Mouse (Mus musculus) midbrain, postnatal 0 days (tissue): ENCODE data around the gene Col18a1. TPM values are rescaled to one million over a fixed set of nuclear protein-coding genes. Genes with fewer than 3 reads are reported as not detected.

Source experiments
- ATAC-seq: fragments of 200-750 bp; cut with Nextera tagmentation; 2 replicates; pipeline ENCODE4 v1.8.0; 2017; ENCODE audit warnings: moderate number of reproducible peaks, mild to moderate bottlenecking, moderate TSS enrichment, moderate library complexity; ENCODE audit not compliant: low FRiP score
- DNase-seq: peaks from one replicate; pipeline ENCODE4 v3.0.0-alpha.2; 2015; ENCODE audit warnings: low spot score
- H3K27ac ChIP-seq: fragments of 300-500 bp; sonication (generic); 2 replicates; pipeline ENCODE4 v1.5.1; 2014; ENCODE audit warnings: low read depth, mild to moderate bottlenecking, low read length, mixed read lengths
- H3K27me3 ChIP-seq: fragments of 300-500 bp; sonication (generic); 2 replicates; pipeline ENCODE4 v1.6.1; 2014; ENCODE audit warnings: low read length, control low read depth, mixed read lengths; ENCODE audit not compliant: insufficient read depth
- H3K36me3 ChIP-seq: fragments of 300-500 bp; sonication (generic); 2 replicates; pipeline ENCODE4 v1.6.1; 2014; ENCODE audit warnings: low read length, control low read depth, mixed read lengths; ENCODE audit not compliant: insufficient read depth
- H3K4me1 ChIP-seq: fragments of 300-500 bp; sonication (generic); 2 replicates; pipeline ENCODE4 v1.6.1; 2014; ENCODE audit warnings: mild to moderate bottlenecking, control low read depth, antibody characterized with exemption, low read length, mixed read lengths; ENCODE audit not compliant: insufficient read depth
- H3K4me2 ChIP-seq: fragments of 300-500 bp; sonication (generic); 2 replicates; pipeline ENCODE4 v1.6.1; 2014; ENCODE audit warnings: low read depth, mild to moderate bottlenecking, low read length, mixed read lengths; ENCODE audit not compliant: poor library complexity, severe bottlenecking
- H3K4me3 ChIP-seq: fragments of 300-500 bp; sonication (generic); 2 replicates; pipeline ENCODE4 v1.5.1; 2014; ENCODE audit warnings: low read depth, mild to moderate bottlenecking, low read length, moderate library complexity
- H3K9ac ChIP-seq: fragments of 300-500 bp; sonication (generic); replicated peaks from 2 replicates; pipeline ENCODE4 v1.6.1; 2014; ENCODE audit warnings: mild to moderate bottlenecking, low read length, moderate library complexity, mixed read lengths; ENCODE audit not compliant: poor library complexity, severe bottlenecking
- H3K9me3 ChIP-seq: fragments of 300-500 bp; sonication (generic); 2 replicates; pipeline ENCODE4 v1.6.1; 2016; ENCODE audit warnings: low read length, control low read depth
- CTCF ChIP-seq: IDR thresholded peaks from 2 replicates; pipeline ENCODE4 v1.5.1; 2016; ENCODE audit warnings: antibody characterized with exemption, mild to moderate bottlenecking
- WGBS: fragments of 180-500 bp; shearing (Covaris S2); extraction: QIAGEN DNeasy Blood & Tissue Kit; methylation state at CpG from one replicate; pipeline ENCODE4 v1.1.7; 2014; 5-methylcytosine and 5-hydroxymethylcytosine counted together
- polyA plus RNA-seq: library from polyadenylated mRNA; unstranded; fragments of >200 nt; fragmentation: Nextera tagmentation; extraction: Ambion mirVana; gene quantifications from 2 replicates; pipeline ENCODE4 v1.2.1, GENCODE M21; 2015
- total RNA-seq: library from RNA; depleted of rRNA; stranded (reverse); fragments of >200 nt; gene quantifications from 2 replicates; pipeline ENCODE4 v1.2.3, GENCODE M21; 2014

Gene Col18a1
- total and polyA plus RNA-seq, 2 experiments from 2014 or later: 15.4 to 30.3 TPM

DNA sequence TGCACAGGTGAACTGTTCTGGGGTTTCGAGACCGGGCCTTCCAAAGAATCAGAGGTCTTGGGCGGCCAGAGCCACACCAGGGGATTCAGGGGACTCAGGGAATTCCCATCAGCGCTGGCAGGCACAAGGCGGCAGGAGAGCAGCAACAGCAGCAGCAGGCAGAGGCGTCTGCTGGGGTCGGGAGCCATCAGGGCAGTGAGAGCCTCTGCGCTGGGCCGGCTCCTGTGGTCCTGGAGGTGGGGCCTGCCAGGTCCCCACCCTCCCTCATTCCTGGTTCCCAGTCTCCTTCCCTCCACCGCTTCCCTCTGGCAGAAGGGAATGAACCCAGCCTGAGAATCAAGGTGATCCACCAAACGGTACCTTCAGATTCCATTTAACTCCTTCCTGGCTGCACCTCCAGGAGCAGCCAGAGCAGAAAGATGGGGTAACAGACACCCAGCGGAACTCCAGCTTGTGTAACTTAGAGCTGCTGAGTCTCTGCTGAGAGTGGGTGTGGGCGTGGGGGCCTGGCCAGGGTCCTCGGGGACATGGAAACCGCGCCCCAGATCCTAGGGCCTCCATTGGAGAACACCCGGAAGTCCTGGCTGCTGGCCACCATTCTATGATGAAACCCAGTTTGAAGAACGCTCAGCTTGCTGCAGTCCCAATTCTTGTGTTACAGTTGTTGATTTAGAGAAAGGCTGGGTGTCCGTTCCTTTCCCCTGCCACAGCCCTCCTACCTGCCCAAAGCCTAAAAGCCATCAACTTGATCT lies 52.7 kb downstream of the Col18a1 start:
- Histone ChIP-seq H3K36me3 (no peaks in the 10 kb centered on the region), H3K4me2 (no peak overlapping the region), H3K4me3 (no peak overlapping the region), H3K9me3 (no peaks in the 10 kb centered on the region), H3K27me3 (no peaks in the 10 kb centered on the region), H3K27ac (no peak overlapping the region), H3K4me1 (no peaks in the 10 kb centered on the region), H3K9ac (no peak overlapping the region)
- no peak for ATAC-seq
- DNase-seq: no peak
- 69% methylated on average over 19 of the region's 19 CpGs for WGBS
- no peak for TF ChIP-seq CTCF

DNA sequence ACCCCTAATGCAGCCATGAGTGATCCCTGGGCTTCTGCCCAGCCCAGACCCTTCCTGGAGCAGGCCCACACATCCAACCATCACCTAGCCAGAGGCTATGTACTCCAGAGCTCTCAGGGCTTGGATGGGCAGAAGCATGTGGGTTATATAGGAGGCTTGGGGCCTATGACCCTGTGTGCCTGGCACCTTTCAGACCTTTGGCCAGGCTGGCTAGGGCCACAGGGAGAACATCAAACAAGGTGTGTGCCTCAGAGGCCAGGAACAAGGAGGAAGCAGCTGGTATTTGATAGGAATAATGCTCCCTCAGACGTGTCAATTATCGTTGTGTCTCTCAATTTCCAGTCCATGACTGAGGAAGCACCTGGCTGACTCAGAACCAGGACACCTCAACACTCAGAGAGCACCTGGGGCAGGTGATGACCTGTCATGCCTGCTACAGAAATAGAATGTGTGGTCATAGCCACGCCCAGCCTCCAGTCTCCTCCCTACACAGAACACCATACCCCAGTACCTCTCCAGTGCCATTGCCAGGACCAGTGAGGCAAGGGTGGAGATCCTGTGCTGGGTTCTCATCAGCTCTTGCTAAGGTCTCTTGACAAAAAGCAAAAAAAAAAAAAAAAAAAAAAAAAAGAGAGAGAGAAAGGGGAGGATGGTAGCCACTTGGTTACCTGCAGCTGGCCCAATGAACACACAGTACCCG lies 54.6 kb downstream of the Col18a1 start:
- TF ChIP-seq CTCF: no peak
- Histone ChIP-seq H3K4me2 (no peak overlapping the region), H3K36me3 (no peaks in the 10 kb centered on the region), H3K4me1 (no peaks in the 10 kb centered on the region), H3K4me3 (no peak overlapping the region), H3K9ac (no peak overlapping the region), H3K27ac (no peak overlapping the region), H3K9me3 (no peaks in the 10 kb centered on the region), H3K27me3 (no peaks in the 10 kb centered on the region)
- 93% methylated on average over 4 of the region's 4 CpGs for WGBS
- ATAC-seq (no peak), DNase-seq (no peak)

DNA sequence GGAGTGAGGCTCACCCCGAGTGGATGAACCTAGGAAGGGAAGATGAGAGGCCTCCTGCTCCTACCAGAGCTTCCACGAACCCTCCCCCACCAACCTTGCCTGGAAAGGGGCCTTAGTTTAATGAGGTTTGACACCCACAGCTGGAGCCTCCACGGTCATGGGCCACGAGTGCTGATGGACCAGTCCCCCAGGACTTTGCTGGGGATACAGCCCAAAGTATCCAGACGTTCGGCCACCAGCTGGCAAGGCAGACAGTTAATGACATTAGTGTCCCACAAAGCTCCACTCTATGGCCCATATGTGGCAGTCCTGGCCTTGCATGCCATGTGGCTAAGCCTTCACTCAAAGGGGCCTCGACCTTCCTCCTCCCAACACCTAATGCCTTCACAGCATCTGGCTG lies 55.5 kb downstream of the Col18a1 start:
- H3K27me3 ChIP-seq: no peaks in the 10 kb centered on the region
- no peak overlapping the region for H3K4me2 ChIP-seq
- H3K4me3 ChIP-seq: no peak overlapping the region
- H3K36me3 ChIP-seq: no peaks in the 10 kb centered on the region
- ATAC-seq (no peak), DNase-seq (no peak)
- TF ChIP-seq CTCF: no peak
- no peak overlapping the region for H3K9ac ChIP-seq
- 66% methylated on average over 7 of the region's 7 CpGs for WGBS
- H3K4me1 ChIP-seq: no peaks in the 10 kb centered on the region
- no peaks in the 10 kb centered on the region for H3K9me3 ChIP-seq
- H3K27ac ChIP-seq: no peak overlapping the region

DNA sequence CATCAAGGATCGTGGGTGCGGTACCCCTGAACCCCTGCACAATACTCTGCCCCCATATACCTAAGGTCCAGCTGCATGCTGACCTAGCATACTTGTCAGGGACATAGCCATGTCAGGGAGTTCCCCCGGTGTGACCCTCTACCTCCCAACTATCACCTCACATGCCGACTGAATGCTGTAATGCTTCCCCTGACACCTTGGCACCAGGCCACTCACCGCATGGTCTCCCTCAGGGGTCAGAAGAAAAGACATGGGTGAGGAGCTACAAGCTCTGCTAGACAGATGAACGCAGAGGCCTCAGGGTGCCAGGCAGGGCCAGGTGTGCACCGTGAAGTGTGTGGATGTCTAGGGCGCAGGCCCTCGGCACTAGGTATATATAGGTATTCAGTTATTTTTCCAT lies 56.3 kb downstream of the Col18a1 start:
- Histone ChIP-seq H3K4me2 (no peak overlapping the region), H3K4me3 (no peak overlapping the region), H3K27me3 (no peaks in the 10 kb centered on the region), H3K9me3 (no peaks in the 10 kb centered on the region), H3K4me1 (no peaks in the 10 kb centered on the region), H3K36me3 (no peaks in the 10 kb centered on the region), H3K27ac (no peak overlapping the region), H3K9ac (no peak overlapping the region)
- DNase-seq (no peak), ATAC-seq (no peak)
- TF ChIP-seq CTCF: no peak
- 93% methylated on average over 9 of the region's 9 CpGs for WGBS

DNA sequence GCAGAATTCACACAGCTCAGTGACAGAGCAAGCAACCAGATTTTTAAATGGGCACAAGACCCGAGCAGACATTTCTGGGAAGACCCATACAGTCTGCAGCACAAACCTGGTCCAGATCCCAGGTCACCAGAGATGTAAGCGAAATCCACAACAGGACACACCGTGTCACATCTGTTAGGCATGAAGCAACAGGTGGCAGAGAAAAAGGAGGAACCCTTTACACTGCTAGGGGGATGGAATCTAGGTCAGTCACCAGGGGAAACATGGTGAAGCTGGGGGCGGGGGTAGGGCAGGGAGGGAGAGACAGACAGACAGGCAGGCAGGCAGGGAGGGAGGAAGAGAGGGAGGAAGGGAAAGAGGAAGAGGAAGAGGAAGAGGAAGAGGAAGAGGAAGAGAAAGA lies 58.2 kb downstream of the Col18a1 start:
- Histone ChIP-seq H3K4me3 (no peak overlapping the region), H3K27ac (no peak overlapping the region), H3K9me3 (no peaks in the 10 kb centered on the region), H3K36me3 (no peaks in the 10 kb centered on the region), H3K27me3 (no peaks in the 10 kb centered on the region), H3K4me2 (no peak overlapping the region), H3K9ac (no peak overlapping the region), H3K4me1 (no peaks in the 10 kb centered on the region)
- WGBS: 89% methylated on average over 3 of the region's 4 CpGs
- DNase-seq (no peak), ATAC-seq (no peak)
- TF ChIP-seq CTCF: no peak

DNA sequence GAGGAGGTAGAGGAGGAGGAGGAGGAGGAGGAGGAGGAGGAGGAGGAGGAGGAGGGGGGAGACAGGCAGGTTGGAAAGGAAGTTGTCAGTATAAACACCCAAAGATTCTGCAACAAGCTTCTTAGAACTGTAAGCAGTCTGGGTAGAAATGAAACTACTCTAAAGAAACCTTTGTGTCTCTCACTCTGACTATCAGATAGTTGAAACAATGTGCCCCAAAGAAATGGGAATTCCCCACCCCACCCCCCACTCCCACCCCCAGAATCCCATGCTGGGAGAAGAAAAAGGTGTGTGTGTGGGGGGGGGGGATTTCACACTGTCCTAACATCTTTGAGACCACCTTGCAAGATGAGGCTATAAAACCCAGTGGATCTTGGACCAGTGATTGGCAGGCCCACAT lies 62.0 kb downstream of the Col18a1 start:
- DNase-seq: no peak
- no peaks in the 10 kb centered on the region for H3K9me3 ChIP-seq
- H3K4me3 ChIP-seq: no peak overlapping the region
- H3K9ac ChIP-seq: no peak overlapping the region
- H3K27me3 ChIP-seq: no peaks in the 10 kb centered on the region
- H3K4me2 ChIP-seq: no peak overlapping the region
- ATAC-seq: no peak
- no peaks in the 10 kb centered on the region for H3K36me3 ChIP-seq
- no peaks in the 10 kb centered on the region for H3K4me1 ChIP-seq
- no peak for TF ChIP-seq CTCF
- no peak overlapping the region for H3K27ac ChIP-seq
